Mouse (Mus musculus): ENCODE measurements at regions not wholly inside any gene's neighbourhood (a gene's known extent, or its start where the extent isn't known, plus 50 kb on each side); places are given as distances from the start of the nearest gene placed in this dataset.

DNA sequence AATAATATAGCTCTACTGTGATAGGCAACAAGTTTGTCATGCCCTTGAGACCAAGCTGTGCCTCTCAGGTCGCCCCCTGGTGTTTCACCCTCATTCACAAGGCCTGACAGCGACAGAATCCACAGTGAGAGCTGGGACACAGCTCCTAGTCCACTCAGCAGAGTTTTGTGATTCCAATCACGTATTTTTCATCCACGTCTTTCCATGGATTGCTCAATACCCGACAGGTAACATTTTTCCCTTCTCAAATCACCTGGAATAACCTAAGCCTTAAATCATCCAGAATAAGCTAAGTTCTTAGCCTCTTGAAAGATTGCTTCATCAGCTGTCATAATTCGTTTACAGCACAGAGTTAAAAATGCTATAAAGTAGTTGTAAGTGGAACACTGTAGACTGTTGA lies 211.3 kb downstream of the Ccdc91 start:
- no peak for ATAC-seq (replicated peaks; ENCODE audit: low read depth, poor library complexity, severe bottlenecking)

DNA sequence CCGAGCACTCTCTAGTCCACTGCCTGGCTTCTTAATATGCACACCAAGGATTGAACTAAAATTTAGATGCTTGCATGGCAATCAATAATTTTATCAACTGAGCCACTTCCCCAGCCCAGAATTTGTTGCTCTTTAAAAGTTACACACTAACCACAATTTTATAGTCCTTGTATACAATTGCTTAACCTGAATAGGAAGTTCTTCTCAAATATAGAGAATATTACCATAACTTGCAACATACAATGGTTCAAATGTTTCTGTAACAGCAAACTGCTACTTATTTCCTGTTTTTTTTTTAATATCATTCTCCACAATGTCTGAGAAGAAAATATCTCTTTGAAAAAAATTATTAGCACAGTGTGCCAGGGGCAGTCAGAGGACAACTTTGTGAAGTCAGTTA lies 222.6 kb downstream of the Ccdc91 start:
- no peak for ATAC-seq (replicated peaks; ENCODE audit: low read depth, poor library complexity, severe bottlenecking)

DNA sequence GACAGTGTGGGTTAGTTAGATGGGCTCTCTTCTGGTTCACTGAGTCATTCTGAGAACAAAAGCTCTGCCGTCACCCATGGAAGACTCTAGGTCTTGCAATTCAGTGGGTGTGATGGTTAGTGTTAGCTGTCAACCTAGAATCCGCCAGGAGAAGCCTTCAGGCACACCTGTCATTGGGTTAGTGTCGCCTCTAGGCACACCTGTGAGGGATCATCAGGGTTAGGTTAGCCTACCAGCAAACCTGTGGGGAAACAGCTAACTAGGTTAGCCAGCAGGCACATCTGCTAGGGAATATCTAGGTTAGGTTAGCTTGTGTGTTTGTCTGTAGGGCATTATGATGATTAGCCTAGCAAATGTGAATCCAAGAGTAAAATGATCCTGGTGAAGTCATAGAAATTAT lies 223.8 kb downstream of the Ccdc91 start:
- no peak for ATAC-seq (replicated peaks; ENCODE audit: low read depth, poor library complexity, severe bottlenecking)

DNA sequence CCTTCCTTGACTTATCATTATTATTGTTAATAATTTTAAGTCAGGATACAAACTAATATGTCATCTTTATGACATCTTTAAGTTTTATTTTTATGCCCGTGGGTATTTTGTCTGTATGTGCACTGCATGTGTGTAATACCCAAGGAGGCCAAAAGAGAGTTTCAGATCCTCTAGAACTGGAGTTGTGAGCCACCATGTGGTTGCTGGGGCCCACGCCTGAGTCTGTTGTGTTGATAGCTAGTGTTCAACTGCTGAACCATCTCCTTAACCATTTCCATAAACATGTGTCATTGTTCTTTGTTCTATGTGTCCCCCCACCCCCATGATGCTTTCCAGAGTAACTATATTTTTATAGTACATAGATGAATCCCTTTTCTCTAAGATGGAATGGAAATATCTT lies 225.0 kb downstream of the Ccdc91 start:
- no peak for ATAC-seq (replicated peaks; ENCODE audit: low read depth, poor library complexity, severe bottlenecking)

DNA sequence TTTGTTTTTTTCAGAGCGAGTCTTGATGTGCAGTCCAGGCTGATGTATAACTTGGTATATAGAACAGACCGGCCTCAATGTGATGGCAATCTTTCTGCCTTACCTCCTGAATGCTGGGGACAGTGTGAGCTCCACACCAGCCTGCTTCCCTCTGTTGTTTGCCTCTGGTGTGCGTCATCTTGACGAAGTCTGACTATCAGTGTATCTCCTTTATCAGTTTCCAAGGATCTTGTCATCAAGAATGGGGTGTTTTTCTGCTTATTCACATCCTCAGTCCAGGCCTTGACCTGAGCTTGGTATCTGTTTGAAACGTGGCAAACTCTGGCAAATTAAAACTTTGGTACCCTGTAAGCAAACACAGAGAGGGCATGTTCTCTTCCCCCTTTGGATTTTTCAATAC lies 226.3 kb downstream of the Ccdc91 start:
- no peak for ATAC-seq (replicated peaks; ENCODE audit: low read depth, poor library complexity, severe bottlenecking)

DNA sequence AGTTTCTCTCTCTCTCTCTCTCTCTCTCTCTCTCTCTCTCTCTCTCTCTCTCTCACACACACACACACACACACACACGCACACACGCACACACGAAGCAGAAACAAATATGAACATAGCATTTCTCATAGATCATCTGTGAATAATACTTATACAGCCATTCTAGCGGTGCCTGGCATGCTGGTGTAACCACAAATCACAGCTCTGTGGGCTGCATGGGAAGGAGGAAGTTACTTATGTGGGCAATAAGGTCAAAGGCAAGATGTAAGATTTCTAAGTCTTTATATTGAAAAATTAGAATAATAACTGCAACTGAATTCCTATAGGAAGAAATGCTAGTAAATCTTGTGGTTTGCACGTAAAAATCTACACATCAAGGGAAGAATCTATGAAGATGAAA lies 228.7 kb downstream of the Ccdc91 start:
- ATAC-seq (replicated peaks; ENCODE audit: low read depth, poor library complexity, severe bottlenecking): peak; percentile 68; the same call in 1 of the 2 replicates

DNA sequence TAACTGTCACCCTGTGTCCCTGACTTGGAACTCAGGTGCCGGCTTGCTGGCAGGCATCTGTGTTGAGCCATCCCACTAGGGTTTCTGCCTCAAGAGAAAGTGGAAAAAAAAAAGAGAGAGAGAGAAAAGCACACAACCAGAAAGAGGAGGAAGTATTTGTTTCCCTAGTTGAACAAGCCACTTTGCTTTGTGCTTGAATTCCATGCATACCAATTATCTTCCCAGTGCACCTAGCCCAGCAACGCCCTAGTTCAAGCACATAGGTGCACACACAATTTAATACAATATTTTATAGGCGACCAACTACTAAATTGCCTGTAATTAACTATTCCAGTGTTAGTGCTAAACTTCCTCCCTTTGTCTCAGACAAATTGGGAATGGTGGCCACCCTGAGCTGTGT lies 230.3 kb downstream of the Ccdc91 start:
- ATAC-seq (replicated peaks; ENCODE audit: low read depth, poor library complexity, severe bottlenecking): no peak

DNA sequence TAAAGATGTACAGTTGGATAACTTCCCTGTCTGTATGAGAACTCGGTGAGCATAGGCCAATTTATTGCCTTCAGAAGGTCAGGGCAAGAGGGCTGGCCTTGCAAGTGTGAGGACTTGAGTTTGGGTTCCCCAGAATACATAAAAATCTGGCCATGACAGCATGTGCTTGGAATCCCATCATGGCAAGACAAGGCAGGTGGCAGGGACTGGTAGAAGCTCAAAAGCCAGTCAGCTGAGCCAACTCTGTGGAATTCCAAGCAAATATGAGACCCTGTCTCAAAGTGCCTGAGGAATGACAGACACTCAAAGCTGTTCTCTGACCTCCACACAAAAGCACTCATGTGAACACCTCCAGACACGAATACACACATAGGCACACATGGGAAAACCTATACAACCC lies 231.1 kb downstream of the Ccdc91 start:
- no peak for ATAC-seq (replicated peaks; ENCODE audit: low read depth, poor library complexity, severe bottlenecking)

DNA sequence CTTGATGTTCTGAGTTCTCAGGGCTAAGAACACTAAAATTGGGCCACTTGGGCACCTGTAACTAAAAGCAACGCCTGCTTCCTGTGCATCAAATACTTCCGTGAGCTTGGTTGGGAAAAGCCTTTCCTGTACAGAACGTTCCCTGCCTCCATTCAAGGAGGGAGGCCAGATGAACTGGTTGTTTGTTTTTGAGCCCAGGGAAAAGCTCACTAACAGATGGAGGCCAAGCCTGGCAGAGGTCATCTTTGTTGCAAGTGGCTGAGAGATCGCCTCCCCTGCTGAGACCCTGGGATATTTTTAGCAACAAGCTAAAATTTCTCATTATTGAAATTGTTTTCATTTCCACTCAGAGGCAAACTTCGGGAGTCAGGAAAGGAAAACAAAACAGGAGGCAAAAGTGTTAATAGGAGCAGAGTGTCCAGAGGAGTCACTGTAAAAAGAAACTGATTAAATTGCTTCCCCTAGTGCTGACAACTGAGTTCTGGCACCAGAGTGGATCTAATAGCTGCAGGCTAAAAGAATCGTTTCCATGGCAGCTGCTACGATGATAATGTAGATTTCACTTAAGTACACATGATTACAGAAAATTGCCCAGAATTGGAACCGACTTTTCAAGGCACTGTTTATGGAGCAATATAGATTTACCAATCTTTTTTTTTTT lies 242.6 kb downstream of the Ccdc91 start:
- ATAC-seq (replicated peaks; ENCODE audit: low read depth, poor library complexity, severe bottlenecking): no peak

DNA sequence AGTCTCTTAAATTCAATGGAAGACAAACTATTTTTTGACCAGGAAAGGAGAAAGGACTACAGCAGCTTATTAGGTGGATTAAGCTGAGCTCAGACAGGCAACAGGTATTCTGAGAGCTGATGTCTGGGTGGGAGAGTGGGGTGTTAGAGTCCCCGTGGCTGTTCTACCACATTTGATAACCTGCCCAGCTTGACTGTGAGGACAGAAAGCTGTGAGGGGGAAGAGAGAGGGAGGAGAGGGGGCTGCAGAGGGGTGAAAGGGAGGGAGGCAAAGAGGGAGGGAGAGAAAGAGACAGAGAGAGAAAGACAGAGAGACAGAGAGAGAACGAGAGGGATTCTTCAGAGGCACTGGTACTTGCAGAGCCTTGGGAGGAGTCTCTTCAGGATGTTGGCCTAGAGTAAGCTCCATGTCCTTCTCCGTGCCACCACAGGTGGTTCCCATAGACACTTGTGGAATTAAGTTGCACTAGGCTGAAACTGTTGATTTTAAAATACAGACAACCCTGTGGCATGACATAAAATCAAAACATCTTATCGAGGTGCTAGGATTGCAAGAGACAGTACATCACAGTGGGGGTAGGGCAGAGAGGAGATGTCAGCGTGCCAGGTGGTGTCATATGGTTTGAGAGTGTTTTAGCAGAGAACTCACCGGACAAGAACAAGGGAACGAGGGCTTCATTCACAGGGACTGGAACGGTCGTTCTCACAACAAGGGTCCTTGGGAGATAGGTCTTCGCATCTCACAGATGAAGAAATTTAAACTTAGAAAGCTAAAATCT lies 243.3 kb downstream of the Ccdc91 start:
- no peak for ATAC-seq (replicated peaks; ENCODE audit: low read depth, poor library complexity, severe bottlenecking)

DNA sequence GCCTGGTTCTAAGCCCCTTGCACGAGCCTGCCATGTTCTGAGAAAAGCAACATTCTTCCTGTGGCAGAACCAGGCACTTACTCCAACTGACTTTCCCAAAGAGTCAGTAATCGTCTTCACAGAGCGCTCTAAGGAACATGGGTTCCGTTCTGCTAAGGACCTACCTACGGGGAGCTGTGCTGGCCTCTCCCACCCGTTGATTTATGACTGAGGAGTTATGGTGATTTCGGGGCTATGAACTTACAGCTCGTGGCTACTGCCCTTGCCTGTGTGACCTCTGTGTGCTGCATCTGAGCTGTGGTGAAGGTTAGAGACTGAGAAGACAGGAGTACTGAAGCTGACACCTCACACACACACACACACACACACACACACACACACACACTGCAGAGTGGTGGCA lies 243.9 kb downstream of the Ccdc91 start:
- ATAC-seq (replicated peaks; ENCODE audit: low read depth, poor library complexity, severe bottlenecking): no peak

DNA sequence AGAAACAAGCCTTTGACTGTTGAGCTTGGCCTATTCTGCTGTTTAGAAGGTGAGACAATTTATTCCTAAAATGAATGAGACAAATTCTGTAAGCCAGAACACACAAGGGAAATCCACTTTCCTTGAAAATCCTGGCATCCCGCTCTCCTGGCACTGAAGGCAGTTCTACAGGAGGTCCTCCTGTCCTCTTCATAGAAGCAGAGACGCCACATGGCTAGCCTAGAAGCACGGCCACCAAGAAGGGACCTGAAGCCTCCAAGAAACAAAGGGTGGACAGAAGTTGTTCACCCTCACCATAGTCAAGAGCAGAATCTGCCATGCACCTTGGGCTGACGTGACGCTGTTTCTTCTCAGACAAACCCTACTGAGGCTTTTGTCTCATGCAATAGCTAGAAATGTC lies 247.7 kb downstream of the Ccdc91 start:
- no peak for ATAC-seq (replicated peaks; ENCODE audit: low read depth, poor library complexity, severe bottlenecking)

DNA sequence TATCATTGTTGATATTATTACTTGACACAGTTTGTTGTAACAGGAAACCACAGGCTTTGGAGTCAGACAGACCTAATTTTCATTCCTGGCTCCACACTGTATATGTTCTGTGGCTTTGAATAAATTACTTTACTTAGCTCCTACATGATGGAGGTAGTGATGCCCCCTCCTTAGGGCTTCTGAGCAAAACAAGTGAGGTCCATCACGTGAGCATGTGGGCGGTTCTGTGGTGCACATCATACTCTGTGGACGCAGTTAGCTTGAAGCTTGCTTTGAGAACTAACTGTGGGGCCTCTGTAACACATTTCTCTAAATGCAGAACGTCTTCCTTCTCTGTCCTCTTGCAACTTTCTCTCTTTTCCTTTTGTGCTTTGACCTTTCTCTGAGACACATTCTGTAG lies 251.4 kb downstream of the Ccdc91 start:
- no peak for ATAC-seq (replicated peaks; ENCODE audit: low read depth, poor library complexity, severe bottlenecking)

DNA sequence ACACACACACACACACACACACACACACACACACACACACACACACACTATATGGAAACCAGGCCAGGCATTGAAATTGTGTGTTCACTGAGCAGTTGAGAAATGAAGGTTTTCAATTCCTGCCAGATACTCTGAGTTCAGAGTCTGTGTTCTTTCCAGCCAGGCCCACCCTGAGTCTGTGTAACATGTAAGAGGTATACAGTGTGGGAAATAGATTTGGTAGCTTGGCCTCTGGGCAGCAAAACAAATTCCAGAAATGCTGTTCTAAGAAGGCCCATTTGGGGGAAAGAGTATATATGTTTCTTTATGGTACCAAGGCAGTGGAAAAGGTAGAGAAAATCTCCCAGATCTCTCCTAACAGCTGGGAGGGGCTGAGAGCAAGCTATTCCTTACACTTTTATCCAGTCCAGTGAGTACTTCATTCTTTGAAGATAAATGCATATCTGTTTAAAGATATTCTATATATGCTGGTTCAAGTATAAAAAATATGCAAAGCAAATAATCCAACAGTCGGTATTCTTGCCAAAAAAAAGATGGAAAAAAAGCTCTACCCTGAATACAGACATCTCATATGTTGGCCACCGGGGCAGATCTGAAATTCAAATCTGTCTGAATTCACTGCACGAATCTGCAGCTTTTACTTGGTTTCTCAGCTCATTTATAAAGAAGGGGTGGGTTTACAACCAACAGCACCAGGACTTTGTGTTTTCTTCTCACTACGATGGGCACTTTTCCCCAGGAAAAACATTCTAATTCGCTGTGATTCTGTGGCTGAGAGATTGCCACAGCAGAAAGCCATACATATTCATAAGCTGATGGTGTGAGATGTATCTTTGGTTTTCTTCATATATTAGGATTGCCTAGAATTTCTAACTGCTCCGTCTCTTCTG lies 252.3 kb downstream of the Ccdc91 start:
- no peak for ATAC-seq (replicated peaks; ENCODE audit: low read depth, poor library complexity, severe bottlenecking)

DNA sequence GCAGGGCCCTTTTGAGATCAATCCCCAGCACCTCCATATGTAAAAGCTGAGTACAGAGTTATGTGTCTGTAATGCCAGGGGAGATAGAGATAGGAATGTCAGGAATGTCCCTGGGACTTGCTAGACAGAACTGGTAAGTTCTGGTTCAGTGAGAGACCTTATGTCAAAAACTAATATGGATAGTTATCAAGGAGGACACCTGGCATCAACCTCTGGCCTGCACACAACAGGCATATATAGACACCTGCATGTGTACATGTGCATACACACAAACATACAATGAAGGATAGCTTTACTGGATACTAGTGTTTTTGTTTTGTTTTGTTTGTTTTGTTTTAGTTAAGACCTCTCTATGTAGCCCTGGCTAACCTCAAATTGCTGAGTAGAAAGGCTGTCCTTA lies 254.1 kb downstream of the Ccdc91 start:
- no peak for ATAC-seq (replicated peaks; ENCODE audit: low read depth, poor library complexity, severe bottlenecking)

DNA sequence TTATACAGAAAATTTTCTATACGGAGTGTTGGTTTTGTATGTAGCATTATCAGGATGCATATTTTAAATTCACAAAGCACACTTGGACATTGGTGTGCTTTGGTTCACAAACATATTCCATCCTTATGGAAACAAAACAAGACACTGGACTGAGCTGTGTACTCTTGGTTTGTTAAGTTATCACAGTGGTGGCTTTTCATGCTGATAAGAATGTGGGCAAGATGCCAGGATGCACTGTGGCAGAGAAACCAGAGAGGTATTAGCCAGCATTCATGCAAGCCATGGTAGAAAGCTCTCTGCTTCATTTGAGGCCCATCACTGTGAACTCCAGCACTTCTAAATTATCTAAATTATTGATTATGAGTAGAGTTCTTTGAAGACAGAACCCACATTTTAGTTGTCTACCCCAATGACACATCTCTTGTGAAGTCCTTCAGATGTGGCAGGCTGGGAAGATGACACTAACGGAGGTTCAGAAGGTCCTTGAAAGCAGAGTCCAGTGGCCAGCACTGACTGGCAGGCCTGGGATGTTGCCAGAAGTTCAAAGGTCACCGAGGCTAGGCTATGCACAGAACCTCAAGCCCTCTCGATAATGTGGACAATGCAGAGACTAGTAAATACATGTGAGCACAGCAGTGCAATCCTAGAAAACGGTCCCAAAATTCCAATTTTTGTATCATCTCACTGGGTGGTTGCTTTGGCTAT lies 263.1 kb downstream of the Ccdc91 start:
- ATAC-seq (replicated peaks; ENCODE audit: low read depth, poor library complexity, severe bottlenecking): no peak

DNA sequence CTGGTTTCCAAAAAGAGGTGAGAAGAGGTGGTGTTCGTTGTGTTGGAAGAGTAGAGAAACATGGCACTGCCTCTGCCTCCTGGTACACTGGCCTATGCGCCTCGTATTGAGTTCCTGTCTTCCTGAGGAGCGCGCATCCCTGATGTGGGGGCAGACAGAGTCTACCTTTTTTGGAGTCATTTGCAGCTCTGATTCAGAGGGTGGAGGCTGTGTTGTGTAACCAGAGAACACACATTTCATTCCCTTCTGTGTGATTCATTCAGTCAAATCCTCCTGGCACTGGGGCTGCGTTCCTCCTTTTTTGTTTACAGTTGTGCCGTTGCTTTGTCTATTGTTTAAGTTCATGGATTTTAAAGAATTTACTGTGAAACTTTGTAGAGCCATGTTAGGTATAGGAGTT lies 265.8 kb downstream of the Ccdc91 start:
- ATAC-seq (replicated peaks; ENCODE audit: low read depth, poor library complexity, severe bottlenecking): no peak

DNA sequence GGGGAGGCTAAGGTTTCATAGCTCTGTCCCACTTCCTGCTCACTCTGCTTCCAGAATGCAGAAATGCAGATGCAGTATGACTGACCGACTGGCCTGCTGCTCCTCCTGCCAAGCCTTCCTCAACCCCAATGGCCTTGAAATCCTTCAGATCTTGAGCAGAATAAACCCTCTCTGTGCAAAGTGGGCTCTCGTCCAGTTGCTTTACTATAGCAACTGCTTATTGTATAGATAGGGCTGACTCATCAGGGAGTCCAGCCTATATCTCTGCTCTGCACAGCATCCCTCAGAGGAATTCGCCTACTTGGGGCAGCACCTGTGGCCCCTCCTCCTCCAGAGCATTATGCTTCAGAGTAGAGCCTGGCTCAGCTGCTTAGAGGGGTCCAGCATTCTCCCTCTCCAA lies 268.5 kb downstream of the Ccdc91 start:
- no peak for ATAC-seq (replicated peaks; ENCODE audit: low read depth, poor library complexity, severe bottlenecking)

DNA sequence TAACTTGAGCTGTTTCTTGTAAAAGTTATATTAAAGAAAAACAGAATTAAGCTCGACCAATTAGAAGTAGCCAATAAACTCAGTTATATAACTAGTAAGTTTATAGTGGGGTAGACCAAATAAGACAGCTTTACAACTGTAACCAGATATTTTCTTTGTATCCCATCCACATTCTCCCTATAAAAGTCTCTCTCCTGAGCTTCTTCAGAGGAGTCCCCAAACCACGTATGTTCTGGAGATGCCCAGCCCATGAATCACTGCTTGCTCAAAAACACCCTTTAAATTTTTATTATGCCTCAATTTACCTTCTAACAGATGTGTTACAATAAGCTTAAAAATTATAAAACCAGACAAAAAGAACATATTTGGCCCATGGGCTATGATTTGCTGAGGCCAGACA lies 270.1 kb downstream of the Ccdc91 start:
- ATAC-seq (replicated peaks; ENCODE audit: low read depth, poor library complexity, severe bottlenecking): no peak

DNA sequence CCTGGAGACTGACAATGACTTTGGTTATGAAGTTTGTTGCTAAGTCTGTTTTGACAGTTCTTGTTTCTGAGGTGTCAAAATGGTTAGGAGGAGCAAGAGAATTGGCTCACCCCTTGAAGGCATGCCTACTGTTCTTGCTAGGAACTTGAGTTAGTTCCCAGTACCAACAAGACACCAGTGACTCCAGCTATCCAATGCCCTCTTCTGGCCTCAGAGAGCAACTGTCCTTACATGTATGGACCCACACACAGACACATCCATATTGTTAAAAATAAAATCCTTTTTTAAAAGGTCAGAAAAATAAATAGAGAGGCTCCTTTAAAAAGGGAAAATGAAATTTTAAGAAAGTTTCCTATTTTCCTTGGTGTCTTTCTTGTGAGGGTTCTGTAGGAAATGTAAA lies 272.3 kb downstream of the Ccdc91 start:
- ATAC-seq (replicated peaks; ENCODE audit: low read depth, poor library complexity, severe bottlenecking): no peak

All from common myeloid progenitor, adult 5-6 weeks (primary cell).